Mouse (Mus musculus) NIH3T3 (cell line): ENCODE data around the gene Agap1.
"Not testable (repeated sequence)": the region's sequence is repeated elsewhere in the genome, so short reads cannot be mapped to it uniquely, and the experiment has no call there.

Experiments used
- DNase-seq: peaks from one replicate; pipeline ENCODE4 v3.0.0-alpha.2; 2012; ENCODE audit warnings: low read depth

The Agap1 gene

GRCm38 (mm10) chr1:89501891-89502290 lies 47.3 kb downstream of the Agap1 start:
- not testable (repeated sequence) for DNase-seq

DNA sequence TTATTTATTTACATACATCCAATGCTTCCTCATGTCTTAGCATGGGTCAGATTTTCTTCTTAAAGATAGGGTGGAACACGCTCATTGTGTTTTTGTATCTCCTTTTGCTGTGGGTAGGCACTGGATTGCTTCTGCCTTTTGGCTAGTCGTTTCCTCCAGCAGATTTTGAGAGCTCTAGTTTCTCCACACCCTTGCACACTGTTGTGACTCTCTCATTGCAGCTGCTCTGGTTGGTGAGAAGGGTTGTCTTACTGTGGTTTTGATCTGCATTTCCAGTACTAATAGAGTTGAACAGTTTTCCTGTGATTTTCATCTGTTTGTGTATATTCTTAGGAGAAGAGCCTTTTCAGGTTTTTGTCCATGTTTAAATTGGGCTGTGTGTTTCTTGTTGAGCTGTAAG lies 54.6 kb downstream of the Agap1 start:
- no peak for DNase-seq

- DNase-seq = no peak
Observed at GRCm38 (mm10) chr1:89509763-89510340, 55.2 kb downstream of the Agap1 start.

- no peak for DNase-seq
Observed at GRCm38 (mm10) chr1:89510731-89511130, 56.1 kb downstream of the Agap1 start.

DNA sequence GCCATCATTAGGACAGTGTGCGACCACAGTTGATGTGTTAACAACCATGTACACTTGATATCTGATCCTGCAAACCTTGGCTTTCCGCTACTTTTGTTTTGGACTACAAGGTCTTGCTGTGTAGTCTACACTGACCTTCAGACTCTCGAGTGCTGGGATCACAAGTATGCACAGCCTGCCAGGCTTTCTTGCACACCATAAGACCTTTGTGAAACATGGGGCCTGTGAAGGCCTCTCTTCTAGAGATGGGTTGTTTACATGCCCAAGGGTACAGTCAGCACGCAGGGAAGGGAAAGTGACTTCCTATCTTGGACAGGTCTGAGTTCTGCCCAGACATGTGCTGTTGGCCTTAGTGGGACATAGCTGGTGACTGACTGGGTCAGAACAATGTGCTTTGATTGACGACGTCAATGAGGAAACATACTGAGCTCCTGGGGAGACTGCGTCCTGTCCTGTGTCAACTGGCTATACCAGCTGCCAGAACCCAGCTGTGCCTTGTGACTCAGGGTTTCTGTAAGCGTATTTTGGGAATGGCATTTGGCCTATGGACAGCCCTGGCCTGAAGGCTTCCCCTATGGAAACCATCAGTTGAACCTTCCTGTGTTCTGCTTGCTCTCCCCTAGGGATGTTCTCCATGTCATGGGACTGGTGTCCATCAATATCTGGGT lies 59.1 kb downstream of the Agap1 start:
- DNase-seq = no peak

DNA sequence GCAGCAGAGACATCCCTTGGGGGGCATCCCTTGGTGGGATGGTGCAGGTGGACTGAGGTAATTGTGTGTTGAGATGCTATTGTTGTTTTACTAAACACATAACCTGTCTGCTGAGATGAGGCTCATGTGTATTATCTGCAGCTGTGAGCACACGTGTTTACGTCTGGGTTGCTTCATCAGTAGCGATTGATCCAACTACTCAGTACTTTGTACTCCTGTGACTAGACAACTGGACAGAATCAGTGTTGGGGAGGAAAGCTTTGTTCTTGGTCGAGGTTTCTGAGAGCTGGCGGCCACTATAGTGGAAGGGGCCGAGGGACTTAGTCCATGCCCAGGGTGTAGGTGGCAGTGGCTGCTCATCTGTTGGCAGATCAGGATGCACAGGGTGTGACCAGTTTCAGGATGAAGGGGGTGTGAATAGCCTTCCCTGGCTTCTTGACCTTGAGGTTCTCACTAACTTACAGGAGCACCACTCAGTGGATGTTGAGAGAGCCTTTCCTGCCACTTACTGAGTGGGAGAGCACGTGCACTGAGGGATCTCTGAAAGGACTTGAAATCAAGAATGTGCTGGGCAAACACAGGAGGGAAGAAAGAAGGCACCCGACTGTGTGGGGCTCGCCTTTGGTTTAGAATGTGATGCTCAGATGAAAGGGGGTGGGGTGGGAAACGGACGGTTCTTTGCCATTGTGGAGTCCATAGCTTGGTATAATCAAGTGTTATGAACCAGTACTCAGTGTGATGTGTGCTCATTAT lies 61.4 kb downstream of the Agap1 start:
- no peak for DNase-seq

- no peak for DNase-seq
Observed at GRCm38 (mm10) chr1:89517817-89518216, 63.2 kb downstream of the Agap1 start.

- no peak for DNase-seq
Observed at GRCm38 (mm10) chr1:89519914-89520643, 65.5 kb downstream of the Agap1 start.

DNA sequence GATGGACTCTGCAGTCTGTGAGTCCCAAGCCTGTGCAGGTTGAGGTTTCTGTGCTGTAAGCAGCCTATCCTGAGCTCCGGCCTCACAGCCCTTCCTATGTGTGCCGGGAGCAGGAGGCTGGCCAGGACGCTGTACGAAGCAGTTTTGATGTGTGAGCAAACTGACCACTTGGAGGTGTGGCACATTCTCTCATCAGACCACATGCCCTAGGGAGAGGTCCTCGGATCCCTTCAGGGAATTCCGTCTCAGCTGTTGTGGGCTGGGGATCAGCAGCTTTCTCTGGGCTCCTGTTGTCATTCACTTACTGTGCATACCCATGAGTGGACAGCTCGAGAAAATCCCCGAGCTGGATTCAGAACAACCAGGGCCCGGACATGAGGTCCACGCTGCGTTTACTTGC lies 66.8 kb downstream of the Agap1 start:
- no peak for DNase-seq

DNA sequence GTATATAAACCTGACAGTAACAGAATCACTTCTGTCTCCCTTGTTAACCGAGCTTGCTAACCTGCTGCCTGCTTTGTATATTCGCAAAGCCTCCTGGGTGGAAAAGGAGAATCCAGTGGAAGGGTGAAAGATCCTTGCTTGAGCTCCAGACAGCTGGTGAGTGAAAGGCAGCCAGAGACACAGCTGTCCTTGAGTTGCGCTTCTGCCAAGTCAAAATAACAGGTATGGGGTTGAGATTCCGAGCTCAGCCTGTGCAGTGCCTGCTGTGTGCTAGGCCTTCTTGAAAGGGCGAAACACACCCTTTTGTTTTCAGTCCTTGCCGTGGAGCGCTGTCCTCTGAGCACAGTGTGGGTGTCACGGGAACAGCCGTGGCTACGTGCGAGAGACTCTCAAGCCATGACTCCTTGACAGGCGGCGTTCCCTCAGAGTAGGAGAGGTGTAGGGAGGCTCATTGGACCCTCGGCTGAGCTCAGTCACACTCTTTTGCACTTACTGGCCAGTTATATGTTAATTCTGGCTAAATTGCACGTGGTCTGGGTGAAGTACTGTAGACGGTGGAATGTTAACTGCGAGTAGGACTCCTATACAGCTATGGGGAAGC lies 67.4 kb downstream of the Agap1 start:
- DNase-seq = no peak

GRCm38 (mm10) chr1:89524369-89524768 lies 69.8 kb downstream of the Agap1 start:
- DNase-seq = peak; percentile 96

DNA sequence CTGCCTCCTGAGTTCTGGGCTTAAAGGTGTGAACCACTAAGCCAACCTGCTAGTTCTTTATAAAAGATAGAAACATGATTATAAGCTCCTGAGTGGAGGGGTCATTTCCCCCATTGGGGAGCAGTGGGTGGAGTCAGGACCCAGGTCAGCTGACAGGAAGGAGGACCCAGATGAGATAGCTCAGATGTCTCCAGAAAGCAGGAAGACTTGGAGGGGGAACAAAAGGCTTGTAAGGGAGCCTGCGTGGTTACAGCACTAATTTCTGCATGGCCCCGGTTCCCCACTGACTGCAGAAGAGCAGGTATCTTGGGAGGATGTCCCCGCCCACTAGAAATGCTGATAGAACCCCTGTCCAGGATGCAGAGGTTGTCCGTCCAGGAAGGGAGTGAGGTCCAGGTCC lies 70.4 kb downstream of the Agap1 start:
- DNase-seq = no peak

GRCm38 (mm10) chr1:89525825-89526224 lies 71.2 kb downstream of the Agap1 start:
- peak; percentile 84 for DNase-seq

DNA sequence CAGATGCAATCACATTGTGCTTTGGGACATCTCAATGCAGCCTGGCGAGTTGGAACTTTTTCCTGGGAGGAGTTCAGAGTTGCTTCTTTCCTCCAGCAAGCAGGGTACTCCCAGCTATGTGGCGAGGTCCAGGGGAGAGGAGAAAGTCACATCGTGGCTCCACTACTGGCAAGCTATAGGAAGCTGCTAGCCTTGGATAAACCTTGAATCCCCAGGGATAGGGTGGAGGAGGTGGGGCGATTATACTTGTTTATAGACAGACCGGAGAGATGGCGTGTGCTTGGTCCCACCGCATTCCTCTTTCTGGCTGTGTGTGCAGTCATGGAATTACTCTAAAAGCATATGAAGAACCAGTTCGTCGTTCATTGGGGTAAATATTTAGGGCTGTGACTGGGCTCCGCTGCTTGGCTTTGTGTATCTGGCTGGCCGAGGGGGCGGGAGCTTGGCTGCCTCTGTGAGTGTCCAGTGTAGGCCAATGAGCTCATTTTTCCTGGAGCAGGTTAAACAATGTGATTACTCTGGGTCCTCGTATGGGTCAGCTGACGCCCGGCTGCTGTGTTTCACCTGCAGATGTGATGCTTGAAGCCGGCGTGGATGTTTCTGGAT lies 74.2 kb downstream of the Agap1 start:
- DNase-seq = peak; percentile 27

GRCm38 (mm10) chr1:89533702-89534101 lies 79.1 kb downstream of the Agap1 start:
- no peak for DNase-seq

GRCm38 (mm10) chr1:89535206-89535605 lies 80.6 kb downstream of the Agap1 start:
- peak; percentile 76 for DNase-seq

DNA sequence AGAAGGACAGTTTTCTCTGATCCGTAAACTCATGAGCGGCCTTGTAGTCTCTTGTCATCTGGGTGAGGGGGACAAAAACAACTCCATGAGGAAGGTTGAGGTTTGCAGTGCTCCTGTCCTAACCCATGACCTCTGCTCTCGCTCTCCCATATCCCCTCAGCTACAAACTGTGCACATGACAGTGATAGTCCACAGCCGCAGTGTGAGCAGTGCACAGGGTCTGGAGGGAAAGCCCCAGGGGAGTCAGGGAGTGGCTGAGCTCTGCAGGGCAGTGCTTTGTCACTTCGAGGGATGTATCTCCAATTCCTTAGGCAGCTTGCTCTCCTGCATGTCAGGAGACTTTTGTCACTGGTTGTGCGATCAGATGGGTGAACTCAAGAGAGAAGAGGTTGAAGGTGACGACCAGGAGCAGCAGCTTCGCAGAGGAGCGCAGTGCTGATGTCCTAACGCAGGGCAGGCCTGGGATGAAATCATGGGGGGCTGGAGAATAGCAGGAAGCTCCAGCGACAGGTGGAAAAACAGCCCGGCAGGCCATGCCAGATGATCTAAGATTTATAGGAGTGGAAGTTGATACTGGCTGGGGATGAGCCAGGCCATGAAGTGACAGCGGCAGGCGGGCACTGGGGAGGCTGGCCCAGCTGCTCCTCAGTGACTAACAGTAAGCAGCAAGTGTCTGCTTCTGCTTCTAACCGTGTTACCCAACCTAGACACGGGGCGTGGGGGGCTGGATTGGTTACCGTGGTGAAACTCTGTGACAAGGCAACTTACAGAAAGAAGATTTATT lies 83.7 kb downstream of the Agap1 start:
- no peak for DNase-seq

GRCm38 (mm10) chr1:89539127-89539526 lies 84.5 kb downstream of the Agap1 start:
- no peak for DNase-seq

DNA sequence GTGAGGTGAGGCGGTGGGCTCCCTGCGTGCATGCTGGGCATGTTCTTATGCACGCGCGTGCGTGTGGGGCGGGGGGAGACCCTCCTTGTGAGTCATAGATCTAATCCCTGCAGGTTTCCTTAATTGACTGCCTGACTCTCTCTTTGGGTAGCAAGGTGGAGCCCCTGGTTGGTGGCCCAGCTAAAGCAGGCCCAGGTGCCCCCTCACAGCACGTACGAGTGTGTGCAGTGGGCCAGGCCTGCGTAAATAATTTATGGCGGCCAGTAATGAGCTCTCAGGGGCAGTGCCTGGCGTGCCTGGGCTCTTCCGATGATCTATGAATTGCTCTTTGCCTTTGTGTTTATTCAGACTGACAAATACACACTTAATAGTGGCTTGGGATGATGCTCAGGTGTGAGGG lies 86.5 kb downstream of the Agap1 start:
- no peak for DNase-seq

DNA sequence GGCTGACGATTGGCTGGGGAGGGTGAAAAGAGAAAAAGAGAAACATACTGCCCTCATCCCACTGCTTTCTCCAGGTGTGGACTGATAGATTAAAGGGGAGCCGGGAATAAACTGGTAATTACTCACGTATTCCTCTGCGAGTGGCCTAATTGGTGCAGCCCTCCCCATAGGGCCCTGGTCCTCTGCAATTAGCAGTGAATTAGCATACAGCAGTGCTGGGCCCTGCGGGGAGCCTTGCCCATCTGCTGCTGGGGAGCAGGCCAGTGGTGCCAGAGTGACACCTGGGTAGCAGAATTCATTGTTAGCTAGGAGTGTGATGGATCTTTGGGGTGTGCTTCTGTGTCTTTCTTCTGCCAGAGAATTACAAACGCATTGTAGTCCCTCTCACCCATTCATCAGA lies 87.9 kb downstream of the Agap1 start:
- DNase-seq = no peak

- no peak for DNase-seq
Observed at GRCm38 (mm10) chr1:89543312-89543711, 88.7 kb downstream of the Agap1 start.
